Mouse (Mus musculus) G1E-ER4 (cell line): Measurements from ENCODE around the gene Fam71d. TPM values are rescaled to one million over a fixed set of nuclear protein-coding genes. Genes with fewer than 3 reads are reported as not detected.

Experiments
- GATA1 ChIP-seq: IDR thresholded peaks from one replicate; pipeline ENCODE4 v1.8.0; 2012; ENCODE audit warnings: low read length, inconsistent platforms
- polyA plus RNA-seq: library from polyadenylated mRNA; stranded (reverse); fragments of >175 nt; gene quantifications from 2 replicates; pipeline ENCODE4 v1.2.3, GENCODE M21; 2012

Gene Fam71d
- polyA plus RNA-seq, 1 experiment: not detected

DNA sequence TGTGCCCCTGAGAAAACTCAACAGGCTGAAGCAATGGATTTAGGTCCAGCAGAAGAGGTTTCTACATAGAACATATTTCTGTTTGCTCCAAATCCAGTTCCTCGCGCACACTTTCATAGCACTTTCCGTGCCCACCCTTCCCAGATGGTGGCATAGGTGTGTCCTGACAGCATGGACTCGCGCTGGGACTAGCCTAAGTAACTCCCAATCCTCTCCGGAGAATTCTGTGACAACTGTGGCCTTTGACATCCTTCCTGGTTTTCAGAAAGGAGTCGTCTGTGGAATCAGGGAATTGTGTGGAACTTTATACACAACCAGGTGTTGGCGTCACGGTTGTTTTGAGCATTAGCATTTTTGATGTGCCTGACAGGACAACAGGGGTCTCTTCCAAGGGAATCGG is 56.8 kb downstream of the Fam71d start:
- TF ChIP-seq GATA1: no peak

DNA sequence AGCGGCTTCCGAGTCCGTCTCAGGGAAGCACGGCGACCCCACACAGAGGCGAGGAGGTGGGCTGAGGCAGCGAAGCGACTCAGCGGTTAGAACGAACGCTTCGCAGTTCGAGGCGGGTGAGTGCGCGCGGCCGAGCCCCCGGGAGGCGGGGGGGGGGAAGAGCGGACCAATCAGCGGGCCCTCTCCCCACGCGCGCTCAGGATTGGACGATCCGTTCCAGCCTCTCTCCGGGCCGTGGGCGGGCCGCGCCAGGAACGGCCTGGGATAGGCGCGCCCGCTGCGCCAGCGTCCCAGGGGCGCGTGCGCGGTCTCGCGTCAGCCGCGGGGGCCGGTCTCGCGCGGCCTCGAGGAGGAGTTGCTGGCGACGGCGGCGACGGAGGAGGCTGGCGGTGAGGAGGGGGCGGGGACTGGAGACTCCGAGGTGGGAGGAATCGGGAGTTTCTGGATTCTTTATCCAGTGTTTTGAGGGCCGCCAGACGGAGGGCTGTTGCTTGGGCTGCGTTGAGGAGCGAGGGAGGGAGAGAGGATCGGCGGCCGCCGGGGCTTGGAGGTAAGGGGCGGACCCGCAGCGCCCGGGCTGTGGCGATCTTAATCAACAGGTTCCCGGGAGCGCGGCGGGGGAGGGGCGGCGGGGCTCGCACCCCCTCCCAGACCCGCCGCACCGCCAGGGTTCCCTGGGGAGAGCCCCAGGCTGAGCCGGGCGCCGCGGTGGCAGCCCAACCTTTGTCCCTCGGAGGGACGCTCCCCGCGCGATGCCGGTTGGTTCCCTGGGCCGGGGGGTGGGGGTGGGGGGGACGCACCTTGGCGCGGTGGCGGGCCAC is 57.4 kb downstream of the Fam71d start, which contains the start of gene Mpp5:
Mpp5 (plus strand) TSS at position 351 of the 821 bp plus-strand sequence.
- no peak for TF ChIP-seq GATA1

- TF ChIP-seq GATA1: no peak
These were observed 58.1 kb downstream of the Fam71d start for GRCm38 (mm10) chr12:78749378-78749801.

DNA sequence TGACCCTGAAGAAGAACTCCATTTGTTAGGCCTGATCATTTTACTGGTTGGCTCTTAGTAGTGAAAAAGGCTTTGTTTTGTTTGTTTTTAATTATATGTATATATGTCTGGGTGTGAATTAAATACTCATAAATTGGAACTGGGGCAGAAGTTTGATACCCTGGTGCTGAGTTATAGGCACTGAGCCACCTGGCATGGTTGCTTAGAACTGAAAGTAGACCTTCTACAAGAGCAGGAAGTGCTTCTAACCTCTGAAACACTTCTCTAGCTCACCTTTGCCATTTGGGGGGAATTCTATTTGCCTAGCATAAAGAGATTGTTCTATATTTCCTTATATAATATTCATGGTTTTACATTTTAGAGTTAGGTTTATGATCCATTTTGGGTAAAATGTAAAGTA is 70.6 kb downstream of the Fam71d start:
- TF ChIP-seq GATA1: no peak

DNA sequence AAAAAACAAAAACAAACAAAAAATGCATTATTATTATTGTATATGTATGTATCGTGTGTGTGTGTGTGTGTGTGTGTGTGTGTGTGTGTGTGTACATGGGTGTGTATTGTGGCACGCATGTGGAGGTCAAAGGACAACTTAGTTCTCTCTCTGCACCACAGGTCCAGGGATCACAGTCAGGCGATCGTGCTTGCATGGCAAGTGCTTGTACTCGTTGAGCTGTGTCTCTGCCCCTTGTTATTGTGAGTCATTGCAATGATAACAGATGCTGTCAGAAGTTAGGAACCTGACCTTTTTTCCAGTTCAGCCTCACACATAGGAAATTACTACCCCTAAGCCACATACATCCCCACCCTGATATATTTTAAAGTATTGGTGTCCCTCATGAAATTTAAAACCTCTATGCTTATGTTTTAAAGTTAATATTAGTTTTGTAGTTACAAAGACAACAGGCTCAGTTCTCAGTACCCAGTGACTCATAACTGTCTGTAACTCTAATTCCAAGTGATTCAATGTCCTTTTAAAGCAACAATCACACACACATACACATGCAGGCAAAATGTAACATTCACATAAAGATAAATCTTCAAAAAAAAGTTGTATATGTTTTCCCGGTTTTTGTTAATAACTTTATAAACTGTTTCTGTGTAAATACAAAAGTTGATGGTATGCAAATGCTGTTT is 77.8 kb downstream of the Fam71d start:
- TF ChIP-seq GATA1: no peak

DNA sequence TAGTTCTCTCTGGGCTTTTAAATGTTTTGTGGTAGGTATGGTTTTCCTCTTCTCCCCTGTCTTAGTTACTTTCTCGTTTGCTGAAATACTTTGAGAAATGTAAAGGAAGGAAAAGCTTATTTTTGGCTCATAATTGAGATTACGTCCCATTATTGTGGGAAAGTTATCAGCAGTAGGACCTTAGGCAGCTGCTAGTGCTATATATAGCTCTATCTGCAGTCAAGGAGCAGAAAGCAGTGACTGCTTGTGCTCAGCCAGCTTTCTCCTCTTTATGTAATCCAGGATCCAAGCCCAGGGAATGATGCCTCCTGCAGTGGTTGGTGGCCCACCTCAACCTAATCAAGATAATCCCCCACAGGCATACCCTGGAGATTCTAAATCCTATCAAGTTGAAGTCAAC is 81.9 kb downstream of the Fam71d start:
- no peak for TF ChIP-seq GATA1

GRCm38 (mm10) chr12:78777916-78778315 is 86.6 kb downstream of the Fam71d start:
- no peak for TF ChIP-seq GATA1

DNA sequence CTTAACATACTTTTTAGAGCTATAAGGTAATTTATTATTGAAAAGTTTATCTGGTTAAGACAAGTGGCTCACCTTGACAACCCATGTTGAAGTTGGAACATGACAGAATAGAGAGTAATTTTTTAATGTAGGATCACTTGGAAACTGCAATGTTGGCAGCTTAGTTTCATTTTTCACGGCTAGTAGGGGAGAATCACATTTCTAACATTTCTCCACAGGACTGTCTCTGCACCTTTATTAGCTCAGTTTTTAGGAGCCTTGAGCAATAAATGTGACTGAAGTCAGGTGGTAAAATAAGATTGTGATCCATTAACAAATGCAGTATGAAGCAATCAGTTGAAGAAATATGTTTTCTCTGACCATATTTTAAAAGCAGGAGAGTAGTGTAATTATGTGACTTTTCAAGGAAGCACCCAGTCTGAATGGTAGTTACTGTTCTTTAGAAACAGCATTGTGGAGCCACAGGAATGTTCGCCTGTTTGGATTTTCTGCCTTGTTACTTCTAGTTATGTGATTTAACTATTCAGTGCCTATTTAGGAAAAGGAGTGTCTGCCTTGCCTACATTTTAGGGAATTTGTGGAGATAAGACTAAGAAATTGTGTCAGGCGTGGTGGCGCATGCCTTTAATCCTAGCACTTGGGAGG is 87.2 kb downstream of the Fam71d start:
- TF ChIP-seq GATA1: no peak

Other genes with a start within 250 kb of the Fam71d start
- gene Mpp5, start 57.4 kb downstream of the Fam71d start, polyA plus RNA-seq: 1.0 and 1.4 TPM in 2 replicates
- 4.3 and 4.7 TPM in 2 replicates for gene Atp6v1d, start 170.1 kb downstream of the Fam71d start, polyA plus RNA-seq
- gene Eif2s1, start 170.3 kb downstream of the Fam71d start, polyA plus RNA-seq: 23.1 and 30.1 TPM in 2 replicates
- not detected in 2 replicates for gene Plek2, start 215.4 kb downstream of the Fam71d start, polyA plus RNA-seq